Mouse (Mus musculus): ENCODE measurements around the gene Cct2. TPM values are rescaled to one million over a fixed set of nuclear protein-coding genes. Genes with fewer than 3 reads are reported as not detected.

The Cct2 gene
- polyA plus RNA-seq, 1 experiment = 287 TPM

- no peak for DNase-seq (ENCODE audit: low read depth)
- TF ChIP-seq CTCF (IDR thresholded peaks at IDR 0.05; ENCODE audit: borderline replicate concordance, extremely low read depth, insufficient read depth, insufficient read length) (no peak), POLR2A (IDR thresholded peaks at IDR 0.05; ENCODE audit: borderline replicate concordance, extremely low read depth, insufficient read depth, insufficient read length, poor library complexity, severe bottlenecking) (no peak)
Measured at GRCm38 (mm10) chr10:117021020-117021754, 42.4 kb downstream of the Cct2 start.

- TF ChIP-seq POLR2A (IDR thresholded peaks at IDR 0.05; ENCODE audit: borderline replicate concordance, extremely low read depth, insufficient read depth, insufficient read length, poor library complexity, severe bottlenecking) (no peak), CTCF (IDR thresholded peaks at IDR 0.05; ENCODE audit: borderline replicate concordance, extremely low read depth, insufficient read depth, insufficient read length) (no peak)
Measured at GRCm38 (mm10) chr10:117018281-117018840, 45.3 kb downstream of the Cct2 start.

GRCm38 (mm10) chr10:117014565-117014964 is 49.0 kb downstream of the Cct2 start:
- DNase-seq (ENCODE audit: low read depth) = no peak
- TF ChIP-seq CTCF (IDR thresholded peaks at IDR 0.05; ENCODE audit: borderline replicate concordance, extremely low read depth, insufficient read depth, insufficient read length) = no peak
- no peak for TF ChIP-seq POLR2A (IDR thresholded peaks at IDR 0.05; ENCODE audit: borderline replicate concordance, extremely low read depth, insufficient read depth, insufficient read length, poor library complexity, severe bottlenecking)

More at GRCm38 (mm10) chr10:117018281-117018840, 45.3 kb downstream of the Cct2 start:
- peak; percentile 64 for DNase-seq (ENCODE audit: low read depth)

- DNase-seq (ENCODE audit: low read depth) = peak; percentile 73
Measured at GRCm38 (mm10) chr10:117013689-117014390, 49.8 kb downstream of the Cct2 start.

GRCm38 (mm10) chr10:117011047-117011446 is 52.6 kb downstream of the Cct2 start:
- TF ChIP-seq CTCF (IDR thresholded peaks at IDR 0.05; ENCODE audit: borderline replicate concordance, extremely low read depth, insufficient read depth, insufficient read length) = no peak
- TF ChIP-seq POLR2A (IDR thresholded peaks at IDR 0.05; ENCODE audit: borderline replicate concordance, extremely low read depth, insufficient read depth, insufficient read length, poor library complexity, severe bottlenecking) = no peak
- DNase-seq (ENCODE audit: low read depth) = no peak

More at GRCm38 (mm10) chr10:117013689-117014390, 49.8 kb downstream of the Cct2 start:
- TF ChIP-seq POLR2A (IDR thresholded peaks at IDR 0.05; ENCODE audit: borderline replicate concordance, extremely low read depth, insufficient read depth, insufficient read length, poor library complexity, severe bottlenecking) (no peak), CTCF (IDR thresholded peaks at IDR 0.05; ENCODE audit: borderline replicate concordance, extremely low read depth, insufficient read depth, insufficient read length) (peak; percentile 11; the same call in 1 of the 2 replicates)

- TF ChIP-seq CTCF (IDR thresholded peaks at IDR 0.05; ENCODE audit: borderline replicate concordance, extremely low read depth, insufficient read depth, insufficient read length) (no peak), POLR2A (IDR thresholded peaks at IDR 0.05; ENCODE audit: borderline replicate concordance, extremely low read depth, insufficient read depth, insufficient read length, poor library complexity, severe bottlenecking) (no peak)
- DNase-seq (ENCODE audit: low read depth) = no peak
Measured at GRCm38 (mm10) chr10:117009691-117010090, 53.9 kb downstream of the Cct2 start.

- no peak for TF ChIP-seq POLR2A (IDR thresholded peaks at IDR 0.05; ENCODE audit: borderline replicate concordance, extremely low read depth, insufficient read depth, insufficient read length, poor library complexity, severe bottlenecking)
- no peak for TF ChIP-seq CTCF (IDR thresholded peaks at IDR 0.05; ENCODE audit: borderline replicate concordance, extremely low read depth, insufficient read depth, insufficient read length)
- DNase-seq (ENCODE audit: low read depth) = no peak
Measured at GRCm38 (mm10) chr10:117005707-117006464, 57.7 kb downstream of the Cct2 start.

- TF ChIP-seq POLR2A (IDR thresholded peaks at IDR 0.05; ENCODE audit: borderline replicate concordance, extremely low read depth, insufficient read depth, insufficient read length, poor library complexity, severe bottlenecking) (no peak), CTCF (IDR thresholded peaks at IDR 0.05; ENCODE audit: borderline replicate concordance, extremely low read depth, insufficient read depth, insufficient read length) (no peak)
- peak; percentile 57 for DNase-seq (ENCODE audit: low read depth)
Measured at GRCm38 (mm10) chr10:117004695-117005094, 58.9 kb downstream of the Cct2 start.

Other genes starting within 250 kb of the Cct2 start
- 0.05 and 0.10 TPM in 2 replicates for gene Myrfl, start 166.9 kb downstream of the Cct2 start, polyA plus RNA-seq (2012; rRNA removed)
- 48.9 and 65.7 TPM in 2 replicates for gene Rab3ip, start 113.0 kb downstream of the Cct2 start, polyA plus RNA-seq (2012; rRNA removed)
- gene Gm10271, start 91.2 kb downstream of the Cct2 start, polyA plus RNA-seq (2012; rRNA removed) = not detected in 2 replicates
- 0.11 and 0.18 TPM in 2 replicates for gene Best3, start 77.5 kb downstream of the Cct2 start, polyA plus RNA-seq (2012; rRNA removed)
- gene Lrrc10, start 18.5 kb downstream of the Cct2 start, polyA plus RNA-seq (2012; rRNA removed) = 0.11 TPM in 1 of 2 replicates, not detected in the other
- gene Frs2, start 84.7 kb upstream of the Cct2 start, polyA plus RNA-seq (2012; rRNA removed) = 33.8 and 37.8 TPM in 2 replicates
- gene Yeats4, start 160.7 kb upstream of the Cct2 start, polyA plus RNA-seq (2012; rRNA removed) = 141 and 146 TPM in 2 replicates
- not detected in 2 replicates for gene 9530003J23Rik, start 174.9 kb upstream of the Cct2 start, polyA plus RNA-seq (2012; rRNA removed)
- gene Lyz2, start 218.5 kb upstream of the Cct2 start, polyA plus RNA-seq (2012; rRNA removed) = 9.6 and 13.5 TPM in 2 replicates
- 0.10 and 0.19 TPM in 2 replicates for gene Lyz1, start 229.1 kb upstream of the Cct2 start, polyA plus RNA-seq (2012; rRNA removed)